Mouse (Mus musculus) forebrain, embryonic 13.5 days (tissue): ENCODE results near the gene Sptlc2. TPM values are rescaled to one million over a fixed set of nuclear protein-coding genes. Genes with fewer than 3 reads are reported as not detected.
"Not testable (repeated sequence)": the region's sequence is repeated elsewhere in the genome, so short reads cannot be mapped to it uniquely, and the experiment has no call there.

Source experiments
- ATAC-seq: fragments of 200-750 bp; cut with Nextera tagmentation; 2 replicates; pipeline ENCODE4 v1.8.0; 2017
- H3K27ac ChIP-seq: fragments of 300-500 bp; sonication (generic); 2 replicates; pipeline ENCODE4 v1.5.1; 2015; ENCODE audit warnings: inconsistent platforms, mild to moderate bottlenecking, moderate library complexity
- H3K27me3 ChIP-seq: fragments of 300-500 bp; sonication (generic); 2 replicates; pipeline ENCODE4 v1.6.1; 2015; ENCODE audit warnings: mild to moderate bottlenecking, inconsistent platforms
- H3K36me3 ChIP-seq: fragments of 300-500 bp; sonication (generic); 2 replicates; pipeline ENCODE4 v1.6.1; 2015; ENCODE audit warnings: mild to moderate bottlenecking, inconsistent platforms; ENCODE audit not compliant: poor library complexity, severe bottlenecking
- H3K4me1 ChIP-seq: fragments of 300-500 bp; sonication (generic); 2 replicates; pipeline ENCODE4 v1.6.1; 2015; ENCODE audit warnings: inconsistent platforms
- H3K4me2 ChIP-seq: fragments of 300-500 bp; sonication (generic); 2 replicates; pipeline ENCODE4 v1.6.1; 2015; ENCODE audit warnings: inconsistent platforms, mild to moderate bottlenecking, moderate library complexity
- H3K4me3 ChIP-seq: fragments of 300-500 bp; sonication (generic); 2 replicates; pipeline ENCODE4 v1.5.1; 2015; ENCODE audit warnings: mild to moderate bottlenecking, inconsistent platforms
- H3K9ac ChIP-seq: fragments of 300-500 bp; sonication (generic); 2 replicates; pipeline ENCODE4 v1.6.1; 2015; ENCODE audit warnings: mild to moderate bottlenecking, inconsistent platforms
- H3K9me3 ChIP-seq: fragments of 300-500 bp; sonication (generic); replicated peaks from 2 replicates; pipeline ENCODE4 v1.6.1; 2016; ENCODE audit warnings: inconsistent platforms
- WGBS: fragments of 180-500 bp; shearing (Covaris S2); methylation state at CpG from one replicate; pipeline ENCODE4 v1.1.7; 2015; 5-methylcytosine and 5-hydroxymethylcytosine counted together
- polyA plus RNA-seq: library from polyadenylated mRNA; unstranded; fragments of >200 nt; fragmentation: Nextera tagmentation; extraction: Ambion mirVana; gene quantifications from 2 replicates; pipeline ENCODE4 v1.2.1, GENCODE M21; 2015

Gene Sptlc2
- polyA plus RNA-seq, 1 experiment from 2014 or later: 50.1 TPM

- no peak overlapping the region for H3K4me2 ChIP-seq
- H3K4me3 ChIP-seq: no peak overlapping the region
- H3K4me1 ChIP-seq: no peaks in the 10 kb centered on the region
- no peaks in the 10 kb centered on the region for H3K36me3 ChIP-seq
- H3K9me3 ChIP-seq: no peaks in the 10 kb centered on the region
- no peak overlapping the region for H3K27ac ChIP-seq
- WGBS: 85% methylated on average over 3 of the region's 3 CpGs
- no peak for ATAC-seq
- H3K27me3 ChIP-seq: no peaks in the 10 kb centered on the region
- no peak overlapping the region for H3K9ac ChIP-seq
Observed at GRCm38 (mm10) chr12:87319229-87319628, 68.9 kb downstream of the Sptlc2 start.

GRCm38 (mm10) chr12:87317951-87318350 is 70.2 kb downstream of the Sptlc2 start:
- Histone ChIP-seq H3K4me2 (no peak overlapping the region), H3K36me3 (no peaks in the 10 kb centered on the region), H3K4me3 (no peak overlapping the region), H3K9ac (no peak overlapping the region), H3K27me3 (no peaks in the 10 kb centered on the region), H3K27ac (no peak overlapping the region), H3K9me3 (no peaks in the 10 kb centered on the region), H3K4me1 (no peaks in the 10 kb centered on the region)
- 38% methylated on average over 1 of the region's 1 CpGs for WGBS
- no peak for ATAC-seq

- no peak for ATAC-seq
- WGBS: 60% methylated on average over 2 of the region's 2 CpGs
- Histone ChIP-seq H3K27me3 (no peaks in the 10 kb centered on the region), H3K27ac (no peak overlapping the region), H3K9me3 (no peaks in the 10 kb centered on the region), H3K9ac (no peak overlapping the region), H3K4me3 (no peak overlapping the region), H3K4me1 (no peaks in the 10 kb centered on the region), H3K36me3 (peaks cover 26% of the 10 kb centered on the region), H3K4me2 (no peak overlapping the region)
Observed at GRCm38 (mm10) chr12:87313098-87313497, 75.1 kb downstream of the Sptlc2 start.

GRCm38 (mm10) chr12:87306584-87306844 is 81.6 kb downstream of the Sptlc2 start:
- H3K4me2 ChIP-seq, H3K27ac ChIP-seq, H3K27me3 ChIP-seq, H3K9me3 ChIP-seq, H3K4me3 ChIP-seq, H3K9ac ChIP-seq: not testable (repeated sequence)
- 55% methylated on average over 4 of the region's 4 CpGs for WGBS
- peak; percentile 48; the same call in 1 of the 2 replicates for ATAC-seq
- H3K36me3 ChIP-seq: peaks cover 19% of the 10 kb centered on the region
- peaks cover 11% of the 10 kb centered on the region for H3K4me1 ChIP-seq

GRCm38 (mm10) chr12:87305767-87306583 is 82.2 kb downstream of the Sptlc2 start:
- 22% methylated on average over 13 of the region's 13 CpGs for WGBS
- no peak overlapping the region for H3K4me3 ChIP-seq
- peaks cover 9% of the 10 kb centered on the region for H3K27me3 ChIP-seq
- peaks cover 19% of the 10 kb centered on the region for H3K36me3 ChIP-seq
- H3K4me2 ChIP-seq: peak overlapping the region; percentile 27; the same call in 1 of the 2 replicates
- H3K9ac ChIP-seq: 0 out of 2 replicates have a peak overlapping the region, but pooled peaks have one; percentile 34
- no peaks in the 10 kb centered on the region for H3K9me3 ChIP-seq
- peak; percentile 58; the same call in 1 of the 2 replicates for ATAC-seq
- peaks cover 11% of the 10 kb centered on the region for H3K4me1 ChIP-seq
- peak overlapping the region; percentile 53 for H3K27ac ChIP-seq

GRCm38 (mm10) chr12:87301189-87301588 is 87.0 kb downstream of the Sptlc2 start:
- Histone ChIP-seq H3K27me3 (peaks cover 39% of the 10 kb centered on the region), H3K36me3 (no peaks in the 10 kb centered on the region), H3K9ac (no peak overlapping the region), H3K27ac (no peak overlapping the region), H3K9me3 (no peaks in the 10 kb centered on the region), H3K4me1 (peaks cover 29% of the 10 kb centered on the region), H3K4me2 (no peak overlapping the region), H3K4me3 (no peak overlapping the region)
- 47% methylated on average over 4 of the region's 4 CpGs for WGBS
- no peak for ATAC-seq

- Histone ChIP-seq H3K27me3 (peaks cover 39% of the 10 kb centered on the region), H3K4me1 (peaks cover 21% of the 10 kb centered on the region), H3K4me3 (peak overlapping the region; percentile 74), H3K36me3 (no peaks in the 10 kb centered on the region), H3K4me2 (peak overlapping the region; percentile 98), H3K27ac (no peak overlapping the region), H3K9me3 (no peaks in the 10 kb centered on the region), H3K9ac (peak overlapping the region; percentile 78)
- WGBS: 2% methylated on average over 9 of the region's 9 CpGs
- ATAC-seq: no peak; the same call in 1 of the 2 replicates
Observed at GRCm38 (mm10) chr12:87300441-87300690, 87.8 kb downstream of the Sptlc2 start.

GRCm38 (mm10) chr12:87299657-87300440 is 88.3 kb downstream of the Sptlc2 start, which contains the start of gene Ism2:
Gene Ism2, minus strand, starts transcription at chr12:87299705.
- Histone ChIP-seq H3K36me3 (no peaks in the 10 kb centered on the region), H3K27me3 (peaks cover 39% of the 10 kb centered on the region), H3K9ac (peak within 1 kb of the TSS; percentile 78), H3K9me3 (no peaks in the 10 kb centered on the region), H3K4me1 (peaks cover 19% of the 10 kb centered on the region), H3K27ac (no peak within 1 kb of the TSS), H3K4me3 (peak within 1 kb of the TSS; percentile 74), H3K4me2 (peak within 1 kb of the TSS; percentile 98)
- WGBS: under 1% methylated on average over 64 of the region's 86 CpGs
- ATAC-seq: peak; percentile 77

GRCm38 (mm10) chr12:87299037-87299656 is 89.0 kb downstream of the Sptlc2 start:
- Histone ChIP-seq H3K9me3 (no peaks in the 10 kb centered on the region), H3K27me3 (peaks cover 39% of the 10 kb centered on the region), H3K27ac (no peak overlapping the region), H3K9ac (peak overlapping the region; percentile 78), H3K4me2 (peak overlapping the region; percentile 98), H3K4me1 (peaks cover 19% of the 10 kb centered on the region), H3K36me3 (no peaks in the 10 kb centered on the region), H3K4me3 (peak overlapping the region; percentile 74)
- WGBS: 9% methylated on average over 29 of the region's 29 CpGs
- ATAC-seq: peak; percentile 73

GRCm38 (mm10) chr12:87293934-87294333 is 94.2 kb downstream of the Sptlc2 start:
- H3K4me2 ChIP-seq: no peak overlapping the region
- WGBS: 75% methylated on average over 6 of the region's 6 CpGs
- no peak overlapping the region for H3K27ac ChIP-seq
- H3K4me1 ChIP-seq: peaks cover under 1% of the 10 kb centered on the region
- no peak overlapping the region for H3K9ac ChIP-seq
- ATAC-seq: no peak
- no peaks in the 10 kb centered on the region for H3K9me3 ChIP-seq
- no peaks in the 10 kb centered on the region for H3K36me3 ChIP-seq
- peaks cover 9% of the 10 kb centered on the region for H3K27me3 ChIP-seq
- H3K4me3 ChIP-seq: no peak overlapping the region

- Histone ChIP-seq H3K4me1 (no peaks in the 10 kb centered on the region), H3K4me3 (no peak overlapping the region), H3K4me2 (no peak overlapping the region), H3K27me3 (no peaks in the 10 kb centered on the region), H3K27ac (no peak overlapping the region), H3K9me3 (no peaks in the 10 kb centered on the region), H3K9ac (no peak overlapping the region), H3K36me3 (no peaks in the 10 kb centered on the region)
- WGBS: 94% methylated on average over 5 of the region's 5 CpGs
- ATAC-seq: no peak
Observed at GRCm38 (mm10) chr12:87289100-87289499, 99.1 kb downstream of the Sptlc2 start.

- Histone ChIP-seq H3K27me3 (no peaks in the 10 kb centered on the region), H3K36me3 (no peaks in the 10 kb centered on the region), H3K4me1 (no peaks in the 10 kb centered on the region), H3K9ac (no peak overlapping the region; the same call in 1 of the 2 replicates), H3K4me3 (no peak overlapping the region), H3K27ac (no peak overlapping the region), H3K9me3 (no peaks in the 10 kb centered on the region), H3K4me2 (no peak overlapping the region)
- 80% methylated on average over 5 of the region's 5 CpGs for WGBS
- ATAC-seq: no peak
Observed at GRCm38 (mm10) chr12:87284726-87285125, 103.4 kb downstream of the Sptlc2 start.
